Mouse (Mus musculus) lung, postnatal 0 days (tissue): ENCODE measurements at regions not wholly inside any gene's neighbourhood (a gene's known extent, or its start where the extent isn't known, plus 50 kb on each side); places are given as distances from the start of the nearest gene placed in this dataset.
A peak's percentile ranks its signal among the peaks of the same experiment; 100 is the strongest.

Source experiments
- ATAC-seq: fragments of 200-750 bp; cut with Nextera tagmentation; 2 replicates; pipeline ENCODE4 v1.8.0; 2017; ENCODE audit warnings: moderate library complexity
- DNase-seq: peaks from one replicate; pipeline ENCODE4 v3.0.0-alpha.2; 2016; ENCODE audit warnings: low spot score
- H3K27ac ChIP-seq: fragments of 300-500 bp; sonication (generic); 2 replicates; pipeline ENCODE4 v1.5.1; 2014; ENCODE audit warnings: antibody characterized with exemption, mild to moderate bottlenecking, low read length, mixed read lengths
- H3K27me3 ChIP-seq: fragments of 300-500 bp; sonication (generic); replicated peaks from 2 replicates; pipeline ENCODE4 v1.6.1; 2014; ENCODE audit warnings: low read length, mixed read lengths; ENCODE audit not compliant: insufficient read depth
- H3K36me3 ChIP-seq: fragments of 300-500 bp; sonication (generic); 2 replicates; pipeline ENCODE4 v1.6.1; 2014; ENCODE audit warnings: low read length, mixed read lengths; ENCODE audit not compliant: insufficient read depth
- H3K4me1 ChIP-seq: fragments of 300-500 bp; sonication (generic); 2 replicates; pipeline ENCODE4 v1.6.1; 2014; ENCODE audit warnings: antibody characterized with exemption, low read depth, low read length, mixed read lengths; ENCODE audit not compliant: insufficient read depth
- H3K4me2 ChIP-seq: fragments of 300-500 bp; sonication (generic); replicated peaks from 2 replicates; pipeline ENCODE4 v1.6.1; 2014; ENCODE audit warnings: low read depth, mild to moderate bottlenecking, low read length, moderate library complexity, mixed read lengths
- H3K4me3 ChIP-seq: fragments of 300-500 bp; sonication (generic); 2 replicates; pipeline ENCODE4 v1.5.1; 2014; ENCODE audit warnings: low read depth, low read length
- H3K9ac ChIP-seq: fragments of 300-500 bp; sonication (generic); replicated peaks from 2 replicates; pipeline ENCODE4 v1.6.1; 2014; ENCODE audit warnings: low read depth, mild to moderate bottlenecking
- H3K9me3 ChIP-seq: fragments of 300-500 bp; sonication (generic); 2 replicates; pipeline ENCODE4 v1.6.1; 2016; ENCODE audit warnings: low read length, mixed read lengths
- CTCF ChIP-seq: IDR thresholded peaks from 2 replicates; pipeline ENCODE4 v1.5.1; 2016; ENCODE audit warnings: antibody characterized with exemption, mild to moderate bottlenecking
- EP300 ChIP-seq: IDR thresholded peaks from 2 replicates; pipeline ENCODE4 v1.6.1; 2016; ENCODE audit warnings: antibody characterized with exemption, mild to moderate bottlenecking, control low read depth
- WGBS: fragments of 180-500 bp; shearing (Covaris S2); extraction: QIAGEN DNeasy Blood & Tissue Kit; methylation state at CpG from one replicate; pipeline ENCODE4 v1.1.7; 2014; 5-methylcytosine and 5-hydroxymethylcytosine counted together

DNA sequence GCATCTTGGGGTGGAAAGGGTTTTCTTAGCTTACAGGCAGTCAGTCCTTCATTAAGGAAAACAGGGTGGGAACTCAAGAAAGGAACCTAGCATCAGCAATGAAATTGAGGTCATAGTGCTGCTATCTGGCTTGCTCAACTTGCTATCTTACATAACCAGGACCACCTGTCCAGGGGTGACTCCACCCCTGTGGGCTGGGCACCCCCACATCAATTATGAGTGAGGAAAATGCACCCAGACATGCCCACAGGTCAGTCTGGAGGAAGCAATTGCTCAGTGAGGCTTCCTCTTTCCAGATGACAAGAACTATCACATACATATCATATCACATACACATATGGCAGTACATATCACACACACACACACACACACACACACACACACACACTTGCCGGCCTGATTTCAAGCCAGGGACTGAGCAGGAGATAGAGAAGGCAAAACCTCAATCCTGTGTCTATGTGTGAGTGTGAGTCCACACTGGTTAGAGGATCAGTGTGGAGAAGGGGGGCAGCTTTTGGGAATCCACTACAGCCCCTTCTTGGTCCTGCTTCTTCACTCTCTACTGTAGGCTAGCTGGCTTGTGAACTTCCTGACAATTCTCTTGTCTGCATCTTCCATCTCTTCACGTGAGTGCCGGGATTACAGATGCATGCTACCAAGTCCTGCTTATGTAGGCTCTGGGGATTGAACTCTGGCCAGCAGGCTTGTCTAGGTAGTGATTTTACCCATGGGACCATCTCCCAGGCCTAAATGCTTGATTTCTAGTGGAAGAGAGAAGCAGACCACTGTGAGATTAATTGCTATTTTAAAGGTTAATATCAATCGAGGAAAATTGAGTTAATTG is 96.4 kb upstream of the Pgrmc2 start:
- Histone ChIP-seq H3K4me3 (no peak overlapping the region), H3K4me2 (no peak overlapping the region), H3K4me1 (no peaks in the 10 kb centered on the region), H3K27ac (no peak overlapping the region), H3K27me3 (peaks cover 6% of the 10 kb centered on the region; the same call in 1 of the 2 replicates), H3K9me3 (no peaks in the 10 kb centered on the region), H3K9ac (no peak overlapping the region), H3K36me3 (no peaks in the 10 kb centered on the region)
- no peak for DNase-seq
- no peak for ATAC-seq
- TF ChIP-seq CTCF: no peak
- no peak for TF ChIP-seq EP300
- 57% methylated on average over 4 of the region's 4 CpGs for WGBS

- no peak for ATAC-seq
Observed at GRCm38 (mm10) chr3:41177124-41177523, 94.3 kb upstream of the Pgrmc2 start.

GRCm38 (mm10) chr3:41175356-41175755 is 92.5 kb upstream of the Pgrmc2 start:
- no peaks in the 10 kb centered on the region for H3K4me1 ChIP-seq
- 76% methylated on average over 3 of the region's 3 CpGs for WGBS
- H3K4me3 ChIP-seq: no peak overlapping the region
- H3K27me3 ChIP-seq: no peaks in the 10 kb centered on the region
- H3K36me3 ChIP-seq: no peaks in the 10 kb centered on the region
- H3K9ac ChIP-seq: no peak overlapping the region
- TF ChIP-seq EP300: no peak
- no peak for TF ChIP-seq CTCF
- H3K4me2 ChIP-seq: no peak overlapping the region
- DNase-seq (no peak), ATAC-seq (no peak)
- no peaks in the 10 kb centered on the region for H3K9me3 ChIP-seq
- no peak overlapping the region for H3K27ac ChIP-seq

More at GRCm38 (mm10) chr3:41177124-41177523, 94.3 kb upstream of the Pgrmc2 start:
- H3K36me3 ChIP-seq: no peaks in the 10 kb centered on the region
- H3K27me3 ChIP-seq: no peaks in the 10 kb centered on the region
- H3K9ac ChIP-seq: no peak overlapping the region
- no peaks in the 10 kb centered on the region for H3K9me3 ChIP-seq
- no peaks in the 10 kb centered on the region for H3K4me1 ChIP-seq
- H3K27ac ChIP-seq: no peak overlapping the region
- DNase-seq: no peak
- no peak overlapping the region for H3K4me3 ChIP-seq
- TF ChIP-seq CTCF: no peak
- TF ChIP-seq EP300: no peak
- no peak overlapping the region for H3K4me2 ChIP-seq

- WGBS: 58% methylated on average over 6 of the region's 6 CpGs
- ATAC-seq: no peak
- no peak overlapping the region for H3K4me3 ChIP-seq
- H3K36me3 ChIP-seq: no peaks in the 10 kb centered on the region
- no peak overlapping the region for H3K9ac ChIP-seq
- no peak overlapping the region for H3K27ac ChIP-seq
- H3K9me3 ChIP-seq: no peaks in the 10 kb centered on the region
- no peak for DNase-seq
- H3K4me2 ChIP-seq: no peak overlapping the region
- H3K4me1 ChIP-seq: no peaks in the 10 kb centered on the region
- no peak for TF ChIP-seq EP300
- no peak for TF ChIP-seq CTCF
- H3K27me3 ChIP-seq: no peaks in the 10 kb centered on the region
Observed at GRCm38 (mm10) chr3:41173561-41173960, 90.7 kb upstream of the Pgrmc2 start.

DNA sequence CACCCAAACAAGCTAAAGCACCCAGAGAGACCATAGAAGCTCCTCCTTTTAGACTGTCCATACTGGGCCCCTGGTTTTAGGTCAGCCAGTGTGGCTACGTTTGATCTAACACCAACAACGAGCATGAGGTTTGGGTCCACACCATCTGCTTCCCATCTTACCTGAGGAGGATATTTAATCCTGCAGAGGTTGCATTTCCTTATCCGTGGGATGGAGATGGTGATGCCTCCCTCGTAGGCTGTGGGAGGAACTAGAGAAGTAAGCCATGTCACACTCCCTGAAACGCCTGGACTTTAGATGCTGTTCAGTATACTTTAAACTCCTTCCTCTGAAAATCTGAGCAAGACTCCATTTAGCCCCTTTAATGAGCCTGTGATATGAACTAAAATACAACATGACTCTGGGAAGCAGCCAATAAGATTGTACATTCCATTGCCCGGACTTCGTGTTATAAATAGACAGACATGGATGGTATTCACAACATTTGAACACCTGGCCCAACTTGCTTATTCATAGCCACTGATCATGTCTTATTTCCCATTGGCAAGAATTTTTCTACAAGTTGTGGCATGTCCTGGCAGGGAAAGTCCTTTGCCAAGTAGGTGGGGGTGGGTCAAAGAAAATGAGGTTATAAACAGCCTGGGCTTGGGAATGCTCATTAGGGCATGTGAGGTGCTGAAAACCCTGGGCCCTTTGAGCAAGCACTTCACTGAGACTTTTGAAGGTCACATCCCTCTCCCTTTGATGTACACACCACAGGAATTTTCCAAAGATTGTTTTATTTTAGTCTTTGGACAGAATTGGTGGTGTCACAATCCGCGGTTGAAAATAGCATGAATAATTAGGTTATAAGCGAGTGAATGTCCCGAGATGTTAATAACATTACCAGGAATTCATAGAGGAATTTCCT is 89.7 kb upstream of the Pgrmc2 start:
- ATAC-seq (peak; percentile 55), DNase-seq (peak; percentile 51)
- Histone ChIP-seq H3K4me1 (no peaks in the 10 kb centered on the region), H3K27me3 (no peaks in the 10 kb centered on the region), H3K36me3 (no peaks in the 10 kb centered on the region), H3K9ac (no peak overlapping the region), H3K4me2 (no peak overlapping the region), H3K9me3 (no peaks in the 10 kb centered on the region), H3K27ac (no peak overlapping the region), H3K4me3 (no peak overlapping the region)
- WGBS: 54% methylated on average over 11 of the region's 11 CpGs
- no peak for TF ChIP-seq CTCF
- TF ChIP-seq EP300: peak; percentile 33; the same call in 1 of the 2 replicates

- Histone ChIP-seq H3K36me3 (no peaks in the 10 kb centered on the region), H3K4me1 (no peaks in the 10 kb centered on the region), H3K27me3 (no peaks in the 10 kb centered on the region), H3K4me2 (no peak overlapping the region), H3K4me3 (no peak overlapping the region), H3K9ac (no peak overlapping the region), H3K9me3 (no peaks in the 10 kb centered on the region), H3K27ac (no peak overlapping the region)
- DNase-seq: no peak
- no peak for ATAC-seq
- no peak for TF ChIP-seq CTCF
- TF ChIP-seq EP300: no peak
- 87% methylated on average over 4 of the region's 4 CpGs for WGBS
Observed at GRCm38 (mm10) chr3:41171772-41172171, 88.9 kb upstream of the Pgrmc2 start.
